ENCODE assay signal across 11 mouse cellular contexts in the genomic region with DNA sequence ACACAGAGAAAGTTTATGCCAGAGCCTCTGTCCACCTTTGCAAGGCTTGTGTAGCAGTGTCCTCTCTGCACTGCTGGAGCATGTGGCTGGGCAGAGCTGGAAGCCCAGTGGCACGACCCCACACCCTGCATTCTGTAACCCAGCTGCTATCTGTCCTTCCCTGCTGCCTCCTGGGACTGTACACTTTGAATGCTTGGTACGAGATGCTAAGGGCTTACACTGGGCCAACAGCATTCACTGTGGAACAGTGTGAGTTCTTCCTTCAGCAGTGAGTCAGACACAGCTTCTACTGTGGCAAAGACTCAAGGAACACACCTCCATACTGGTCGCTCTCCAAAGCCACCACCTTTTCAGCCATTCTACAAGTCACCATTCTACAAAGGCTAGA. TPM values are rescaled to one million over a fixed set of nuclear protein-coding genes. Genes with fewer than 3 reads are reported as not detected.
DNase-seq lines count a peak whose midpoint lies in the region; ATAC-seq and TF ChIP-seq lines count a peak whose summit lies in the region.
"Had no signal": no experiment of that assay in that cellular context is flagged by ENCODE, and none has a peak within 500 bp of the region (broad histone marks: within the 10 kb centered on the region; RNA-seq: fewer than 3 reads in every experiment).

No protein-coding gene starts in this region.

- no peaks in the 10 kb centered on the region for H3K27me3 ChIP-seq in liver, adult 2 months (ENCODE audit: control insufficient read depth, insufficient read depth, low read length)
- no peaks in the 10 kb centered on the region for H3K27me3 ChIP-seq in forebrain, embryonic 13.5 days
- H3K27me3 ChIP-seq in liver, embryonic 11.5 days (replicated peaks; ENCODE audit: control insufficient read depth, insufficient read depth, low read length): no peaks in the 10 kb centered on the region
- no peaks in the 10 kb centered on the region for H3K27me3 ChIP-seq in stomach, embryonic 14.5 days (ENCODE audit: control insufficient read depth, insufficient read depth, low read length)

- H3K4me3 ChIP-seq in liver, adult 2 months (ENCODE audit: insufficient read depth, low read depth, low read length): no peak overlapping the region
- no peak overlapping the region for H3K4me3 ChIP-seq in forebrain, embryonic 13.5 days
- H3K4me3 ChIP-seq in liver, embryonic 11.5 days (ENCODE audit: low read depth, low read length): no peak overlapping the region
- H3K4me3 ChIP-seq in stomach, embryonic 14.5 days (ENCODE audit: low read depth, low read length): no peak overlapping the region

- no peak for DNase-seq in liver, adult 2 months (ENCODE audit: extremely low read depth, low read depth, low spot score)
- DNase-seq in liver (no peak), MN1 (ENCODE audit: low spot score) (no peak)
- no peak for DNase-seq in liver, embryonic 11.5 days (ENCODE audit: low spot score)
- DNase-seq in cerebellum, adult 11 months: no peak
- no peak for DNase-seq in right cerebral cortex, postnatal 14 days
- DNase-seq: kidney, adult 18-20 months; lung, adult 2 months had no signal

- H3K9ac ChIP-seq in liver, adult 2 months (ENCODE audit: low read depth, low read length): no peak overlapping the region
- peak overlapping the region; percentile 45 for H3K9ac ChIP-seq in forebrain, embryonic 13.5 days
- no peak overlapping the region for H3K9ac ChIP-seq in liver, embryonic 11.5 days (ENCODE audit: low read depth, low read length)
- no peak overlapping the region for H3K9ac ChIP-seq in stomach, embryonic 14.5 days (replicated peaks; ENCODE audit: low read depth, low read length)

- peaks cover 9% of the 10 kb centered on the region; the same call in 1 of the 2 replicates for H3K79me2 ChIP-seq in liver, adult 2 months (ENCODE audit: control insufficient read depth, insufficient read depth, low read length)

- 74% methylated on average over 3 of the region's 3 CpGs for WGBS in liver, adult 2 months
- 45% methylated on average over 3 of the region's 3 CpGs for WGBS in forebrain, embryonic 13.5 days
- 49% methylated on average over 3 of the region's 3 CpGs for WGBS in liver, embryonic 11.5 days
- 50% methylated on average over 3 of the region's 3 CpGs for WGBS in stomach, embryonic 14.5 days

- peak overlapping the region; percentile 16; the same call in 1 of the 2 replicates for H3K27ac ChIP-seq in liver, adult 2 months (replicated peaks; ENCODE audit: insufficient read depth, low read depth, low read length)
- H3K27ac ChIP-seq in forebrain, embryonic 13.5 days: peak overlapping the region; percentile 96
- peak overlapping the region; percentile 14; the same call in 1 of the 2 replicates for H3K27ac ChIP-seq in liver, embryonic 11.5 days (ENCODE audit: low read depth, low read length)
- 0 out of 2 replicates have a peak overlapping the region, but pooled peaks have one; percentile 63 for H3K27ac ChIP-seq in stomach, embryonic 14.5 days (ENCODE audit: low read length)

- no peaks in the 10 kb centered on the region for H3K36me3 ChIP-seq in liver, adult 2 months (ENCODE audit: control insufficient read depth, insufficient read depth, low read length)
- H3K36me3 ChIP-seq in forebrain, embryonic 13.5 days (ENCODE audit: poor library complexity, severe bottlenecking): peaks cover 37% of the 10 kb centered on the region
- peaks cover 8% of the 10 kb centered on the region; the same call in 1 of the 2 replicates for H3K36me3 ChIP-seq in liver, embryonic 11.5 days (ENCODE audit: control insufficient read depth, insufficient read depth, low read length)
- peaks cover 25% of the 10 kb centered on the region for H3K36me3 ChIP-seq in stomach, embryonic 14.5 days (ENCODE audit: control insufficient read depth, insufficient read depth, low read length)

- peaks cover 5% of the 10 kb centered on the region; the same call in 1 of the 2 replicates for H3K4me1 ChIP-seq in liver, adult 2 months (ENCODE audit: control insufficient read depth, insufficient read depth, low read length)
- peaks cover 81% of the 10 kb centered on the region for H3K4me1 ChIP-seq in forebrain, embryonic 13.5 days
- peaks cover 43% of the 10 kb centered on the region for H3K4me1 ChIP-seq in liver, embryonic 11.5 days (replicated peaks; ENCODE audit: control insufficient read depth, insufficient read depth, low read length)
- peaks cover 27% of the 10 kb centered on the region for H3K4me1 ChIP-seq in stomach, embryonic 14.5 days (ENCODE audit: control insufficient read depth, insufficient read depth, low read length)

- no peak for TF ChIP-seq CTCF in liver, adult 2 months (IDR thresholded peaks at IDR 0.05; ENCODE audit: low read depth, low read length)

- H3K9me3 ChIP-seq in forebrain, embryonic 13.5 days (replicated peaks): no peaks in the 10 kb centered on the region
- H3K9me3 ChIP-seq in liver, embryonic 11.5 days (ENCODE audit: control insufficient read depth, low read length): no peaks in the 10 kb centered on the region
- no peaks in the 10 kb centered on the region for H3K9me3 ChIP-seq in stomach, embryonic 14.5 days (ENCODE audit: control insufficient read depth, low read depth, low read length)
- H3K9me3 ChIP-seq: G1E had no signal

- ATAC-seq in forebrain, embryonic 13.5 days: peak; percentile 42
- ATAC-seq in liver, embryonic 11.5 days (replicated peaks; ENCODE audit: low FRiP score): peak; percentile 56
- no peak for ATAC-seq in stomach, embryonic 14.5 days (ENCODE audit: insufficient number of reproducible peaks, insufficient read depth, low FRiP score, low read depth)

- H3K4me2 ChIP-seq in forebrain, embryonic 13.5 days: peak overlapping the region; percentile 14; the same call in 1 of the 2 replicates
- no peak overlapping the region for H3K4me2 ChIP-seq in liver, embryonic 11.5 days
- H3K4me2 ChIP-seq in stomach, embryonic 14.5 days (replicated peaks; ENCODE audit: low read depth, low read length): no peak overlapping the region

- TF ChIP-seq POLR2A in liver, adult 2 months (IDR thresholded peaks at IDR 0.05; ENCODE audit: extremely low read depth, insufficient read depth, low read length): no peak

RNA-seq across cellular contexts. Expression of a gene that starts 25.2 kb away (rescaled TPM):
- 11.8 and 14.0 TPM in 2 replicates for total RNA-seq in liver, adult 2 months (2014; rRNA removed)
- polyA plus RNA-seq in liver, adult 2 months (2012; rRNA removed): 12.0 and 13.6 TPM in 2 replicates
- 235 and 246 TPM in 2 replicates for polyA plus RNA-seq in forebrain, embryonic 13.5 days (2015; fragmentation: Nextera tagmentation; extraction: Ambion mirVana)
- 122 and 137 TPM in 2 replicates for polyA plus RNA-seq in liver, embryonic 11.5 days (2014; fragmentation: Nextera tagmentation; extraction: Ambion mirVana)
- 131 and 145 TPM in 2 replicates for polyA plus RNA-seq in stomach, embryonic 14.5 days (2014; fragmentation: Nextera tagmentation; extraction: Ambion mirVana)

RNA-seq across cellular contexts. Expression of a gene that starts 50.9 kb away (rescaled TPM):
- 1.1 and 2.3 TPM in 2 replicates for total RNA-seq in liver, adult 2 months (2014; rRNA removed)
- polyA plus RNA-seq in liver, adult 2 months (2012; rRNA removed): 5.4 and 6.2 TPM in 2 replicates
- polyA plus RNA-seq in forebrain, embryonic 13.5 days (2015; fragmentation: Nextera tagmentation; extraction: Ambion mirVana): 0.40 and 0.62 TPM in 2 replicates
- 17.1 and 17.8 TPM in 2 replicates for polyA plus RNA-seq in liver, embryonic 11.5 days (2014; fragmentation: Nextera tagmentation; extraction: Ambion mirVana)
- polyA plus RNA-seq in stomach, embryonic 14.5 days (2014; fragmentation: Nextera tagmentation; extraction: Ambion mirVana): 2.9 and 4.5 TPM in 2 replicates

Comparison
In these comparisons a context has a peak if more than half of its experiments do, and no peak if none do; other contexts are left out.
1. H3K27ac ChIP-seq: peak in every context shown above with its lines; median percentile 96 in forebrain, embryonic 13.5 days; 63 in stomach, embryonic 14.5 days; 16 in liver, adult 2 months; 14 in liver, embryonic 11.5 days.